Mouse (Mus musculus) adrenal gland, postnatal 14 days (tissue): ENCODE results near the gene Sema4c. TPM values are rescaled to one million over a fixed set of nuclear protein-coding genes. Genes with fewer than 3 reads are reported as not detected.

ENCODE experiments used
- DNase-seq: peaks from one replicate; pipeline ENCODE4 v3.0.0; 2021; ENCODE audit warnings: mixed read lengths
- total RNA-seq: library from RNA; stranded (reverse); gene quantifications from 2 replicates; pipeline ENCODE4 v1.2.3, GENCODE M21; 2021

The Sema4c gene
- total RNA-seq, 1 experiment from 2014 or later: 20.7 TPM

- DNase-seq: peak; percentile 82
Measured at GRCm38 (mm10) chr1:36535477-36536396, 22.4 kb downstream of the Sema4c start.

DNA sequence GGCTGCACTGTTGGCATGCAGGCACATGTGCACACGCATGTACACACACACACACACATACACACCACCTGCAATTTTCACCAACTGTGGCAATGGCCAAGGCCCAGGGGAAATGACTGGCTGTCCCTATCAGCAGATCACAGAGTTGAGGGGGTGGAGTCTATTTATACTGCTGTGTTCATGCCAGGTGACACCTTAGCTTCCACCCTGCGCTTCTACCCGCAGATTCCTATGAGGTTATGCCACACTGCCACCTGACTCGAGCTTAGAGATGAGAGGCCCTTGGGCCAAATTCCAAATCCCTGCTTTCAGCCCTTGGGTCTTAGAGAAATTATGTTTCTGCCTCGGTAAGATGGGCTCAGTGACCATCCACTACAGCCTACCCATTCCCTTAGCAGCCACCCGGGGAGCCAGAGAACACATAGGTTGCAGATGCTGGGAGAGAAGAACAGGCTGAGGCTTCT is 23.5 kb downstream of the Sema4c start:
- DNase-seq: no peak

- no peak for DNase-seq
Measured at GRCm38 (mm10) chr1:36533546-36533945, 24.6 kb downstream of the Sema4c start.

- no peak for DNase-seq
Measured at GRCm38 (mm10) chr1:36531461-36531860, 26.7 kb downstream of the Sema4c start.

- peak; percentile 46 for DNase-seq
Measured at GRCm38 (mm10) chr1:36530962-36531361, 27.2 kb downstream of the Sema4c start.

DNA sequence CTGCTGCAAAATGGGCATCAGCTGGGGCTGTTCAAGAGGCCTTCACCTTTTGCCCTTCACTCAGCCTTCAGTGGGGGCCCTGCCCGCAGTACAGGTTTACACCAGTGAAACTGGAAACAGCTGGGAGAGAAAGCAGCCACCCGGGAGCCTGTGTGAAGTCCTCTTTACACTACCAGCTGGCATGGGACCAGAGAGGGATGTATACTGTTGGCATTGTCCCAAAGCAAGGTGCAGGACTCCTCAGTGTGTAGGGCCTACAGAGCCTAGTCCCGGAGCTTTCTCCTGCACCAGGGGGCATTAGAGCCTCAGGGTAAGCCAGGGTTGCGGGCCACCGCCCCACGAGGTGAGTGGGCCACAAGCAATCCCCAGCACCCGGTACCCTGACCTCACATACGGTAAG is 27.7 kb downstream of the Sema4c start:
- DNase-seq: no peak

- DNase-seq: no peak
Measured at GRCm38 (mm10) chr1:36529875-36530274, 28.3 kb downstream of the Sema4c start.

GRCm38 (mm10) chr1:36529274-36529673 is 28.9 kb downstream of the Sema4c start:
- no peak for DNase-seq

GRCm38 (mm10) chr1:36528351-36528750 is 29.8 kb downstream of the Sema4c start:
- peak; percentile 45 for DNase-seq

DNA sequence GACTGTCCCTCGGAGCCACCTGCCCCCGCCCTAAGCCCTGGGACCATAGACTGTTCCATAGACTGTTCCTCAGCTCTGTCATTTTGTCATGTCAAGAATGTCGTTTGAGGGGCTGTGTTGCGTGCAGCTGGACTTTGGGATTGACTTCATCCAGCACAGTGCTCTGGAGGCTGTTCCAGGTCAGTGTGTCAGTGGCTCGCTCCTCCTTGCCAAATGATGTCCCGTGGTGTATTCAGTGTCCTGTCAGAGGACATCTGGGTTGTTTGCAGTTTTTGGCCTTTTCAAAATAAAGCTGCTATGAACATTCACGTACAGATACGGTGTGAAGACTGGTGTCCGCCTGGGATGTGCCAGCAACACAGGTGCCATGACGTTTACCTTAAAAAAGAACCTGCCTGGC is 31.2 kb downstream of the Sema4c start:
- no peak for DNase-seq

DNA sequence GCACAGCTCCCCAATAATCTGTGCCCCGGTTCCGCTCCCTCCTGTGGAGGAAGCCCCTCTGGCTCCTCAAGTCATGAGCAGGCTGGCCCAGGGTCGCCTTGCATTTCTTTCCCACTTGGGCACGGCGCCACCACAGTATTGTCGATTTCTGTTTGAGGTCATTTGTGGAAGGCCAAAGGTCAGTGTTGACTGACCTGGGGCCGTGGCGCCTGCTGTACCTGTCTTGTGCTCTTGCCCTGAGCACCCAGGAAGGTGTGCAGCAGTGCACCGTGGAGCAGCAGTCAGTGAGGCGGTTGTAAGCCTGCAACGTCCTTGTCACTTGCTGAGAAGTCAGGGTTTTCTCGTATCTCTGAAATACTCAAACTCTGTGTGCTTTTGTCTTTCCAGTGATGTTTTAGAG is 32.4 kb downstream of the Sema4c start:
- no peak for DNase-seq

GRCm38 (mm10) chr1:36524058-36524457 is 34.1 kb downstream of the Sema4c start:
- no peak for DNase-seq

- DNase-seq: no peak
Measured at GRCm38 (mm10) chr1:36523332-36524013, 34.7 kb downstream of the Sema4c start.

- no peak for DNase-seq
Measured at GRCm38 (mm10) chr1:36522210-36522609, 35.9 kb downstream of the Sema4c start.

DNA sequence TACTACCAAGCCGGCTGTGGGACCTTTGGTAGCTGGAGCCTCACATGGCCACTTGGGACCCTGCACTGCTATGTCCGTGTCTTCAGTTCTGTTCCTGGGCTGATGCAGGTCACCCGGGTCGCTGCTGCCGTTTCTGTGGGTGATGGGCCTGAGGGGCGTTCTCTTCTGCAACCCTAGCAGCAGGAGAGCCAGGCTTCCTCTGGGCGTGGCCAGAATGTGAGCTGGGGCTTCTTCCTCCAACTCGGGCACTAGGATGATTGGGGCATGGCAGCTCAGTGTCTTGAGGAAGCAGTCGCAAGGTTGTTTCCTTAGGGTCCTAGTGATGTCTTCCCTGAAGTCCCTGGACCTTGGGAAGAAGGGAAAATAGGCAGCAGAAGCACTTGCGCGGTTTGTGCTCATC is 38.5 kb downstream of the Sema4c start:
- no peak for DNase-seq

GRCm38 (mm10) chr1:36518259-36518658 is 39.9 kb downstream of the Sema4c start:
- DNase-seq: peak; percentile 18

GRCm38 (mm10) chr1:36513718-36514117 is 44.4 kb downstream of the Sema4c start:
- DNase-seq: peak; percentile 56

- DNase-seq: no peak
Measured at GRCm38 (mm10) chr1:36513310-36513709, 44.8 kb downstream of the Sema4c start.

DNA sequence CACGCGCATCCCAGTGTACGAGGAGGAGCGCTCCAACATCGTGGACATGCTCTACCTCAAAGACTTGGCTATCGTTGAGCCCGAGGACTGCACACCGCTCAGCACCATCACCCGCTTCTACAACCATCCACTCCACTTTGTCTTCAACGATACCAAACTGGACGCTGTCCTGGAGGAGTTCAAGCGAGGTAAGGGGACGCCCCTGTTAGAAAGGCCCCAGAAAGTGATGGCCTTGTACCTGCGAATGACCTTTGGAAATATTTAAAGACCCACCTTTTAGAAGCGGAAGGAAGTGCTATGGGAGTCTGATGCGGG is 45.2 kb downstream of the Sema4c start:
- no peak for DNase-seq

DNA sequence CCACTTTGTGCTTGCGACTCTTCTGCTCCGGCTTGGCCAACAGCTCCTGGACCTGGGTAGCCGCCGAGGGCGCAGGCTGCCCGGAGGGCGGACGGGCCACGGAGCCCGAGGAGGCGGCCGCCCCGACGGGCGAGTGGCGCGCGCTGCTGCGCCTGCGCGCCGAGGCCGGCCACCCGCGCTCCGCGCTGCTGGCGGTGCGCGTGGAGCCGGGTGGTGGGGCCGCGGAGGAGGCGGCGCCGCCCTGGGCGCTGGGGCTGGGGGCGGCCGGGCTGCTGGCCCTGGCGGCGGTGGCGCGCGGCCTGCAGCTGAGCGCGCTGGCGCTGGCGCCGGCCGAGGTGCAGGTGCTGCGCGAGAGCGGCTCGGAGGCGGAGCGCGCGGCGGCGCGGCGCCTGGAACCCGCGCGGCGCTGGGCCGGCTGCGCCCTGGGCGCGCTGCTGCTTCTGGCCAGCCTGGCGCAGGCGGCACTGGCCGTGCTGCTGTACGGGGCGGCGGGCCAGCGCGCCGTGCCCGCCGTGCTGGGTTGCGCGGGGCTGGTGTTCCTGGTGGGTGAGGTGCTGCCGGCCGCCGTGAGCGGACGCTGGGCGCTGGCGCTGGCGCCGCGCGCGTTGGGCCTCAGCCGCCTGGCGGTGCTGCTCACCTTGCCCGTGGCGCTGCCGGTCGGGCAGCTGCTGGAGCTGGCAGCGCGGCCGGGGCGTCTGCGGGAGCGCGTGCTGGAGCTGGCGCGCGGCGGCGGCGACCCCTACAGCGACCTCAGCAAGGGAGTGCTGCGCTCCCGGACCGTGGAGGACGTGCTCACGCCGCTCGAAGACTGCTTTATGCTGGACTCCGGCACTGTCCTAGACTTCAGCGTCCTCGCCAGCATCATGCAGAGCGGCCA is 45.8 kb downstream of the Sema4c start:
- peak; percentile 69 for DNase-seq

DNA sequence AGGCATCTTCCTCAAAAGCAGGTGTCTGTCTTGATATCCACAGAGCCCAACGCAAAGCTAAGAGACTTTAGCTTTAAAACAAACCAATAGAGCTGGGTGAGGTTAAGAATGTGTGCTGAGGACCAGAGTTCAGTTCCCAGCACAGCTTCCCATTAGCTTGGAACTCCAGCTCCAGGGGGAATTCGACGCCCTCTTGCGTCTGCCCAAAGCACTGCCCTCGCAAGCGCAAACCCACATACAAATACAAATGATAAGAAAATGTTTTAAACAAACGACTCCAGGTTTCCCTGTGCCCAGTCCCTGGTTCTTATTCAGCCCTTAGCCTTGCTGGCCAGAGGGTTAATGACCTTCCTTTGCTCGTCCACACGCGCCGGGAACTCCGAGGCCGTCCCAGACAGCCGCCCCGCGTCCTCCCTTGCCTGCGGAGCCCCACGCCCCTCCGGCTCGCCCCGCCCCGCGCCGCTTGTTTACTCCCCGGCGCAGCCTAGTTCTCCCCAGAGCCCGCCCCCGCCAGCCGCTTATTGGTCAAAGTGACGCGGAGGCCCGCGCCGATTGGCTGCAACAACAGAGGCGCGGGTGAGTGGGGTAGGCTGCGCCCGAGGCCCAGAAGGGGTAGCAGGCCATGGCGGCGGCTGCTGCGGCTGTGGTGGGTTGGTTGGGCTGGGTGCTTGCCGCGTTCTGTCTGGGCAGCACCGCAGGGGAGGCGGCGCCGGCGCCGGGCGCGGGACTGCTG is 46.7 kb downstream of the Sema4c start, which contains the start of gene Cnnm3:
Cnnm3 (plus strand) TSS at position 579 of the 733 bp plus-strand sequence.
- DNase-seq: peak; percentile 100

DNA sequence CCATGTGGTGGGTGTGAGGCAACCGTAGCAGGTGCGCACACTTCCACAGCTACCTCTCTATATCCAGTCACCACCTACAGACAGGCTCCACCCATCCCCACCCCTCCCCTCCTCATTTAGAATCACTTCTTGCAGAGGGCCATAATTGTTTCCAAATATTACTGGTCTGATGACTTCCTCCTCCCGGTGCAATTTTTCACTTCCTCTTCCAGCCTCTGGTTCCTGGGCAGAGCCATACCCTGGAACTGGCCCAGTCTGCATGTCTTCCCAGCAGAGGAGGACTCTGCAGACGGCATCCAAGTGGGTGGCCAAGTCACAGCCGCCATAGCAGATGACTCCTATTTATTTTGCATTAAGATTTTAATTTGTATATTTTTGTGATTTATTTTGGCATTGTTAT is 49.9 kb downstream of the Sema4c start:
- no peak for DNase-seq
